Mouse (Mus musculus) MEL (cell line): Measurements from ENCODE around the gene Ddx54. TPM values are rescaled to one million over a fixed set of nuclear protein-coding genes. Genes with fewer than 3 reads are reported as not detected.

Source experiments
- DNase-seq: peaks from one replicate; pipeline ENCODE4 v3.0.0; 2011; ENCODE audit warnings: low read depth, low spot score
- H3K27ac ChIP-seq: 2 replicates; pipeline ENCODE4 v1.5.1; 2012; ENCODE audit warnings: low read depth, mild to moderate bottlenecking, control low read depth, low read length, moderate library complexity; ENCODE audit not compliant: control insufficient read depth
- H3K27me3 ChIP-seq, 2 experiments: fragments of 150-350 bp in 1 of 2; sonication (generic) in 1 of 2; 2 replicates each; pipeline ENCODE4 v1.6.1; 2012; ENCODE audit warnings: low read length in 2 of 2, mild to moderate bottlenecking in 2 of 2, improper control_type of control experiment in 1 of 2, moderate library complexity in 1 of 2; ENCODE audit not compliant: insufficient read depth in 2 of 2, control insufficient read depth in 1 of 2
- H3K36me3 ChIP-seq, 2 experiments: 2 replicates each; pipeline ENCODE4 v1.6.1; 2012 to 2014; ENCODE audit warnings: low read length in 2 of 2, improper control_type of control experiment in 1 of 2, inconsistent platforms in 1 of 2, mild to moderate bottlenecking in 1 of 2; ENCODE audit not compliant: insufficient read depth in 2 of 2, control insufficient read depth in 1 of 2
- H3K4me1 ChIP-seq, 2 experiments: fragments of 150-350 bp in 1 of 2; sonication (generic) in 1 of 2; 2 replicates each; pipeline ENCODE4 v1.6.1; 2012; ENCODE audit warnings: low read length in 2 of 2, improper control_type of control experiment in 1 of 2, mild to moderate bottlenecking in 1 of 2; ENCODE audit not compliant: insufficient read depth in 2 of 2, control insufficient read depth in 1 of 2
- H3K4me3 ChIP-seq, 2 experiments: fragments of 150-350 bp in 1 of 2; sonication (generic) in 1 of 2; 2 replicates each; pipeline ENCODE4 v1.5.1; 2012; ENCODE audit warnings: low read depth in 2 of 2, low read length in 2 of 2, mild to moderate bottlenecking in 2 of 2, moderate library complexity in 2 of 2, control low read depth in 1 of 2, improper control_type of control experiment in 1 of 2; ENCODE audit not compliant: control insufficient read depth in 1 of 2, insufficient read depth in 1 of 2
- H3K79me2 ChIP-seq: 2 replicates; pipeline ENCODE4 v1.6.1; 2012; ENCODE audit warnings: mild to moderate bottlenecking, low read length, moderate library complexity; ENCODE audit not compliant: control insufficient read depth, poor library complexity, insufficient read depth
- H3K9ac ChIP-seq: 2 replicates; pipeline ENCODE4 v1.6.1; 2012; ENCODE audit warnings: low read depth, mild to moderate bottlenecking, control low read depth, low read length, moderate library complexity; ENCODE audit not compliant: control insufficient read depth, poor library complexity, severe bottlenecking
- H3K9me3 ChIP-seq: fragments of 150-350 bp; sonication (generic); replicated peaks from 2 replicates; pipeline ENCODE4 v1.6.1; 2012; ENCODE audit warnings: mild to moderate bottlenecking, low read length, improper control_type of control experiment, moderate library complexity; ENCODE audit not compliant: insufficient read depth
- BHLHE40 ChIP-seq: IDR thresholded peaks from 2 replicates; pipeline ENCODE4 v1.6.1; 2012; ENCODE audit warnings: low read depth, mild to moderate bottlenecking, inconsistent platforms, low read length, improper control_type of control experiment, borderline replicate concordance
- CHD1 ChIP-seq: IDR thresholded peaks from 2 replicates; pipeline ENCODE4 v1.6.1; 2012; ENCODE audit warnings: low read depth, mild to moderate bottlenecking, inconsistent platforms, low read length, improper control_type of control experiment
- CHD2 ChIP-seq: IDR thresholded peaks from 2 replicates; pipeline ENCODE4 v1.6.1; 2011; ENCODE audit warnings: low read length, improper control_type of control experiment
- CTCF ChIP-seq, 3 experiments: IDR thresholded peaks in 2 of 3; conservative IDR thresholded peaks in 1 of 3; 2 replicates each; pipeline ENCODE4 v1.5.1; 2011 to 2012; ENCODE audit warnings: low read length in 3 of 3, low read depth in 2 of 3, mild to moderate bottlenecking in 2 of 3, improper control_type of control experiment in 1 of 3, inconsistent platforms in 1 of 3, mixed read lengths in 1 of 3, moderate library complexity in 1 of 3; ENCODE audit not compliant: control insufficient read depth in 1 of 3, insufficient read depth in 1 of 3, poor library complexity in 1 of 3, severe bottlenecking in 1 of 3
- ELF1 ChIP-seq: IDR thresholded peaks from 2 replicates; pipeline ENCODE4 v1.6.1; 2014; ENCODE audit warnings: low read depth, mild to moderate bottlenecking, inconsistent platforms, low read length, improper control_type of control experiment, moderate library complexity
- EP300 ChIP-seq, 2 experiments: IDR thresholded peaks; 2 replicates each; pipeline ENCODE4 v1.6.1; 2011; ENCODE audit warnings: improper control_type of control experiment in 2 of 2, low read length in 2 of 2, low read depth in 1 of 2, mild to moderate bottlenecking in 1 of 2
- ETS1 ChIP-seq: IDR thresholded peaks from 2 replicates; pipeline ENCODE4 v1.6.1; 2012; ENCODE audit warnings: low read depth, mild to moderate bottlenecking, inconsistent platforms, low read length, improper control_type of control experiment, moderate library complexity
- GATA1 ChIP-seq: IDR thresholded peaks from 2 replicates; pipeline ENCODE4 v1.6.1; 2011; ENCODE audit warnings: low read depth, low read length, improper control_type of control experiment
- HCFC1 ChIP-seq: IDR thresholded peaks from 2 replicates; pipeline ENCODE4 v1.6.1; 2012; ENCODE audit warnings: low read depth, mild to moderate bottlenecking, inconsistent platforms, low read length, improper control_type of control experiment, moderate library complexity
- KAT2A ChIP-seq: conservative IDR thresholded peaks from 2 replicates; pipeline ENCODE4 v1.6.1; 2012; ENCODE audit warnings: low read depth, low read length, improper control_type of control experiment, inconsistent platforms
- MAFK ChIP-seq: IDR thresholded peaks from 2 replicates; pipeline ENCODE4 v1.6.1; 2011; ENCODE audit warnings: low read depth, mild to moderate bottlenecking, low read length, improper control_type of control experiment, borderline replicate concordance
- MAX ChIP-seq: IDR thresholded peaks from 2 replicates; pipeline ENCODE4 v1.6.1; 2011; ENCODE audit warnings: low read length, improper control_type of control experiment
- MAZ ChIP-seq: IDR thresholded peaks from 2 replicates; pipeline ENCODE4 v1.6.1; 2012; ENCODE audit warnings: low read depth, mild to moderate bottlenecking, inconsistent platforms, low read length, improper control_type of control experiment
- MEF2A ChIP-seq: IDR thresholded peaks from 2 replicates; pipeline ENCODE4 v1.6.1; 2014; ENCODE audit warnings: low read depth, mild to moderate bottlenecking, inconsistent platforms, low read length, improper control_type of control experiment; ENCODE audit not compliant: poor library complexity, insufficient replicate concordance, severe bottlenecking; ENCODE audit errors: extremely low read depth
- MXI1 ChIP-seq: IDR thresholded peaks from 2 replicates; pipeline ENCODE4 v1.6.1; 2011; ENCODE audit warnings: mild to moderate bottlenecking, low read depth, low read length, improper control_type of control experiment
- MYC ChIP-seq: IDR thresholded peaks from 2 replicates; pipeline ENCODE4 v1.6.1; 2011; ENCODE audit warnings: low read depth, mild to moderate bottlenecking, low read length, improper control_type of control experiment, moderate library complexity
- POLR2AphosphoS5 ChIP-seq: IDR thresholded peaks from 2 replicates; pipeline ENCODE4 v1.6.1; 2012; ENCODE audit warnings: low read depth, borderline replicate concordance, mild to moderate bottlenecking, inconsistent platforms, low read length, moderate library complexity, mixed read lengths
- RAD21 ChIP-seq: IDR thresholded peaks from 2 replicates; pipeline ENCODE4 v1.6.1; 2011; ENCODE audit warnings: mild to moderate bottlenecking, low read depth, low read length, improper control_type of control experiment
- RCOR1 ChIP-seq: IDR thresholded peaks from 2 replicates; pipeline ENCODE4 v1.6.1; 2012; ENCODE audit warnings: low read depth, mild to moderate bottlenecking, inconsistent platforms, low read length, improper control_type of control experiment
- SIN3A ChIP-seq: IDR thresholded peaks from 2 replicates; pipeline ENCODE4 v1.6.1; 2012; ENCODE audit warnings: low read length, improper control_type of control experiment, inconsistent platforms
- SMC3 ChIP-seq: IDR thresholded peaks from 2 replicates; pipeline ENCODE4 v1.6.1; 2011; ENCODE audit warnings: low read depth, low read length, improper control_type of control experiment
- TBP ChIP-seq: IDR thresholded peaks from 2 replicates; pipeline ENCODE4 v1.8.0; 2011; ENCODE audit warnings: low read depth, low read length, improper control_type of control experiment
- TCF12 ChIP-seq: IDR thresholded peaks from 2 replicates; pipeline ENCODE4 v1.6.1; 2014; ENCODE audit warnings: low read depth, mild to moderate bottlenecking, inconsistent platforms, low read length, improper control_type of control experiment, moderate library complexity
- ZC3H11A ChIP-seq: IDR thresholded peaks from 2 replicates; pipeline ENCODE4 v1.6.1; 2012; ENCODE audit warnings: low read depth, mild to moderate bottlenecking, inconsistent platforms, low read length, improper control_type of control experiment
- ZMIZ1 ChIP-seq: IDR thresholded peaks from 2 replicates; pipeline ENCODE4 v1.6.1; 2012; ENCODE audit warnings: low read depth, mild to moderate bottlenecking, inconsistent platforms, low read length, improper control_type of control experiment, moderate library complexity
- polyA plus RNA-seq, 2 experiments: library from polyadenylated mRNA; stranded (reverse) in 1 of 2; unstranded in 1 of 2; fragments of >175 nt in 1 of 2; fragments of >200 nt in 1 of 2; gene quantifications; 2 replicates each; pipeline versions ENCODE4 v1.2.1 to v1.2.4; 2012; ENCODE audit warnings: low replicate concordance in 2 of 2, low read depth in 1 of 2; ENCODE audit not compliant: insufficient read length in 2 of 2, insufficient read depth in 1 of 2, missing spikeins in 1 of 2
- total RNA-seq: library from RNA; depleted of rRNA; stranded (reverse); fragments of 300-350 nt; gene quantifications from 2 replicates; pipeline ENCODE4 v1.2.3, GENCODE M21; 2012

Gene Ddx54
- total and polyA plus RNA-seq, 3 experiments, result 73.8 to 99.9 TPM; not detected in 1

DNA sequence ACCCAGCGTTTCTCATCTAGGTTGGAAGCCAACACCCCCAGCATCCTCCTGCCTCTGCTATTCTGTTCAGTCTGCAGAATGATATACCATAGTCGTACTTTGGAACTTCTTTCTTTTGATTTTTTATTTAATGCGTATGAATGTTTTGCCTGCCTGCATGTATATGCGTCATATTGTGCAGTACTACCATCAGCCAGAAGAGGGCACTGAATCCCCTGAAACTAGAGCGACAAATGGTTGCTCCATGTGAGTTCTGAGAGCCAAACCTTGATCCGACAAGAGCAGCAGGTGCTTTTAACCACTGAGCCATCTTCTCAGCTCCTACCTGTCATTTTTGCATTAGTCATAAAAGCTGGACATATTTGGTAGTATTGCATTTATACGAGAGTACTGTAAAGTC, 20.4 kb upstream of the Ddx54 start:
- Histone ChIP-seq H3K27ac (0 out of 2 replicates have a peak overlapping the region, but pooled peaks have one; percentile 15), H3K9ac (no peak overlapping the region), H3K36me3 (peaks cover 0 to 5% of the 10 kb centered on the region in 2 experiments; a peak in 1 of 4 replicates), H3K27me3 (no peaks in the 10 kb centered on the region), H3K79me2 (peaks cover 5% of the 10 kb centered on the region), H3K4me1 (peaks cover 0 to 10% of the 10 kb centered on the region in 2 experiments; a peak in 2 of 4 replicates), H3K4me3 (no peak overlapping the region), H3K9me3 (no peaks in the 10 kb centered on the region)
- peak; percentile 66 for DNase-seq
- TF ChIP-seq MAFK (no peak), MEF2A (no peak), MYC (no peak), RAD21 (no peak), CTCF (IDR thresholded peaks at IDR 0.05 in 2 of 3, conservative IDR thresholded peaks at IDR 0.05 in 1 of 3; ENCODE audit: control insufficient read depth in 1 of 3, insufficient read depth in 1 of 3, low read depth in 2 of 3, low read length in 3 of 3, poor library complexity in 1 of 3, severe bottlenecking in 1 of 3) (peak; percentile 30 to 61 (median 53)), SMC3 (peak; percentile 17; the same call in 1 of the 2 replicates), MXI1 (0 out of 2 replicates have a peak, but pooled peaks have one; percentile 31)

DNA sequence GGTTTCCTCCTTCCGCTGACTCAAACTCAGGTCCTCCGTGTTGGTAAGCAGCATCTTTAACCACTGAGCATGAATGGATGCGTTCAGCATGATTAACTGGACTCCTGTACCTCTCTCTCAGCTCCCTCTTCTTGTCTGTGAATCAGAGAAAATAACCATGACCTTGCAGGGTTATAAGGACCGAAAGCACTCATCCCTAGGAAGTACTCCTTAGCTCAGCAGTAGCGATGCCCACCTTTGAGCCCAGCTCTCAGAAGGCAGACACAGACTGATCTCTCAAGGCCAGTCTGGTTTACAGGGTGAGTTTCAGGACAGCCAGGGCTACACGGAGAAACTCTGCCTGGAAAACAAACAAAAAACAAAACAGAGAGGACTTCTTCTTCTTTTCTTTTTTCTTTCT, 18.1 kb upstream of the Ddx54 start:
- Histone ChIP-seq H3K36me3 (peaks cover 0 to 9% of the 10 kb centered on the region in 2 experiments; a peak in 2 of 4 replicates), H3K27me3 (no peaks in the 10 kb centered on the region), H3K9ac (no peak overlapping the region), H3K27ac (no peak overlapping the region), H3K4me1 (peaks cover 4 to 17% of the 10 kb centered on the region in 2 experiments), H3K79me2 (no peaks in the 10 kb centered on the region), H3K9me3 (no peaks in the 10 kb centered on the region), H3K4me3 (no peak overlapping the region)
- TF ChIP-seq EP300 (IDR thresholded peaks at IDR 0.05; ENCODE audit: low read depth in 1 of 2, low read length in 2 of 2) (no peak), GATA1 (no peak), TBP (no peak), CHD1 (no peak), CTCF (IDR thresholded peaks at IDR 0.05 in 2 of 3, conservative IDR thresholded peaks at IDR 0.05 in 1 of 3; ENCODE audit: control insufficient read depth in 1 of 3, insufficient read depth in 1 of 3, low read depth in 2 of 3, low read length in 3 of 3, poor library complexity in 1 of 3, severe bottlenecking in 1 of 3) (no peak), RCOR1 (no peak), KAT2A (no peak), ETS1 (no peak), ZC3H11A (no peak)
- no peak for DNase-seq

DNA sequence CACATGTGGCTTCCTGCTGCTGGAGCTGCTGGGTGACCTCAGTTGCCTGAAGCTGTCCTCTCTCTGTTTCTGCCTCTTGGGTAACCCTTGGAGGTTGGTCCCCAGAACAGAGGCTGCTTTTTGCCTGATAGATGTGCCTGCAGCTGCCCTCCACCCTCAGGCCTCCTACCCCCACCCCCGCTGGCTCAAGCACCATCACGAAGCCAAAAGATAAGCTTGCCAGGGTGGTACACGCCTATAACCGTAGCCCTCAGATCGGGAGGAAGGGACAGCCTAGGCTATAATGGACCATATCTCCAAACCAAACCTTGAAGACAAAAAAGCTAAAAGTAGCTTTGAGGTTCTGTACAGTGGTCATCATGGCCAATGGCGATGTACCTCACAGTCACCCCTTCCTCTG, 12.9 kb upstream of the Ddx54 start:
- peaks cover 17 to 24% of the 10 kb centered on the region in 2 experiments for H3K4me1 ChIP-seq
- no peak overlapping the region for H3K4me3 ChIP-seq
- peaks cover 0 to 11% of the 10 kb centered on the region in 2 experiments; a peak in 2 of 4 replicates for H3K36me3 ChIP-seq
- no peaks in the 10 kb centered on the region for H3K27me3 ChIP-seq
- peak overlapping the region; percentile 53 for H3K27ac ChIP-seq
- DNase-seq, result peak; percentile 50
- no peaks in the 10 kb centered on the region for H3K9me3 ChIP-seq
- H3K9ac ChIP-seq, result peak overlapping the region; percentile 6; the same call in 1 of the 2 replicates
- H3K79me2 ChIP-seq, result no peaks in the 10 kb centered on the region
- 0 out of 2 replicates have a peak, but pooled peaks have one; percentile 16 for TF ChIP-seq KAT2A
- TF ChIP-seq TCF12, result peak; percentile 64; the same call in 1 of the 2 replicates
- TF ChIP-seq MAFK, result no peak
- TF ChIP-seq MAZ, result peak; percentile 77
- TF ChIP-seq RCOR1, result no peak
- TF ChIP-seq GATA1, result peak; percentile 51; the same call in 1 of the 2 replicates
- TF ChIP-seq MAX, result 0 out of 2 replicates have a peak, but pooled peaks have one; percentile 22
- TF ChIP-seq MXI1, result no peak
- TF ChIP-seq ZMIZ1, result no peak
- no peak for TF ChIP-seq POLR2AphosphoS5
- TF ChIP-seq HCFC1, result no peak
- peak; percentile 12; the same call in 1 of the 2 replicates for TF ChIP-seq CHD2
- TF ChIP-seq BHLHE40, result no peak
- no peak for TF ChIP-seq ELF1
- peak; percentile 77 to 90 for TF ChIP-seq EP300 (IDR thresholded peaks at IDR 0.05; ENCODE audit: low read depth in 1 of 2, low read length in 2 of 2)
- TF ChIP-seq SIN3A, result peak; percentile 56
- no peak for TF ChIP-seq TBP
